Mouse (Mus musculus) myocyte (in vitro differentiated cells): ENCODE results near the gene Flrt2. TPM values are rescaled to one million over a fixed set of nuclear protein-coding genes. Genes with fewer than 3 reads are reported as not detected.

Experiments used
- H3K27me3 ChIP-seq: one replicate; pipeline ENCODE4 v1.6.1; 2011; ENCODE audit not compliant: control insufficient read depth, insufficient read depth, insufficient read length
- H3K36me3 ChIP-seq: one replicate; pipeline ENCODE4 v1.6.1; 2011; ENCODE audit not compliant: control insufficient read depth, insufficient read depth
- H3K4me2 ChIP-seq: one replicate; pipeline ENCODE4 v1.6.1; 2011; ENCODE audit warnings: low read depth, control low read depth
- H3K4me3 ChIP-seq: one replicate; pipeline ENCODE4 v1.5.1; 2011; ENCODE audit warnings: mild to moderate bottlenecking, control low read depth, moderate library complexity
- H3K79me2 ChIP-seq: one replicate; pipeline ENCODE4 v1.6.1; 2011; ENCODE audit not compliant: control insufficient read depth, insufficient read depth
- H3ac ChIP-seq: one replicate; pipeline ENCODE4 v1.6.1; 2011; ENCODE audit not compliant: control insufficient read depth, insufficient read length
- CEBPB ChIP-seq: IDR thresholded peaks from 2 replicates; pipeline ENCODE4 v1.6.1; 2011; ENCODE audit warnings: mild to moderate bottlenecking, moderate library complexity; ENCODE audit not compliant: poor library complexity, insufficient read depth, severe bottlenecking
- E2F4 ChIP-seq: IDR thresholded peaks from one replicate; pipeline ENCODE4 v1.6.1; 2011; ENCODE audit warnings: mild to moderate bottlenecking, control low read depth, moderate library complexity; ENCODE audit not compliant: insufficient read depth
- MAX ChIP-seq: IDR thresholded peaks from one replicate; pipeline ENCODE4 v1.6.1; 2011; ENCODE audit warnings: low read depth, mild to moderate bottlenecking, control low read depth
- MYOD1 ChIP-seq, 3 experiments: IDR thresholded peaks; one replicate each; pipeline ENCODE4 v1.6.1; 2011; ENCODE audit warnings: control low read depth in 2 of 3, low read depth in 2 of 3, mild to moderate bottlenecking in 2 of 3, moderate library complexity in 1 of 3; ENCODE audit not compliant: insufficient read length in 2 of 3, control insufficient read depth in 1 of 3
- MYOG ChIP-seq, 3 experiments: IDR thresholded peaks; one replicate each; pipeline ENCODE4 v1.6.1; 2011; ENCODE audit warnings: control low read depth in 2 of 3, low read depth in 2 of 3, mild to moderate bottlenecking in 2 of 3; ENCODE audit not compliant: insufficient read length in 2 of 3, control insufficient read depth in 1 of 3, insufficient read depth in 1 of 3
- POLR2A ChIP-seq: IDR thresholded peaks from one replicate; pipeline ENCODE4 v1.6.1; 2011; ENCODE audit warnings: low read depth, mild to moderate bottlenecking, control low read depth, moderate library complexity; ENCODE audit not compliant: insufficient read length
- POLR2AphosphoS2 ChIP-seq: IDR thresholded peaks from one replicate; pipeline ENCODE4 v1.6.1; 2011; ENCODE audit warnings: low read depth, control low read depth; ENCODE audit not compliant: insufficient read length
- REST ChIP-seq: IDR thresholded peaks from one replicate; pipeline ENCODE4 v1.6.1; 2011; ENCODE audit warnings: mild to moderate bottlenecking, control low read depth, moderate library complexity; ENCODE audit not compliant: insufficient read depth, insufficient read length
- SRF ChIP-seq: IDR thresholded peaks from one replicate; pipeline ENCODE4 v1.6.1; 2011; ENCODE audit warnings: low read depth; ENCODE audit not compliant: control insufficient read depth, insufficient read length
- TCF12 ChIP-seq: IDR thresholded peaks from one replicate; pipeline ENCODE4 v1.6.1; 2011; ENCODE audit warnings: mild to moderate bottlenecking, control low read depth; ENCODE audit not compliant: poor library complexity, insufficient read depth, severe bottlenecking
- TCF3 ChIP-seq: IDR thresholded peaks from one replicate; pipeline ENCODE4 v1.6.1; 2011; ENCODE audit warnings: low read depth, control low read depth; ENCODE audit not compliant: insufficient read length
- USF1 ChIP-seq: IDR thresholded peaks from one replicate; pipeline ENCODE4 v1.6.1; 2011; ENCODE audit warnings: low read depth, mild to moderate bottlenecking, control low read depth, moderate library complexity
- polyA plus RNA-seq: library from polyadenylated mRNA; unstranded; fragments of >200 nt; fragmentation: generic; extraction: Trizol; gene quantifications from one replicate; pipeline ENCODE4 v1.2.1, GENCODE M21; 2012; ENCODE audit warnings: missing spikeins

The Flrt2 gene
- polyA plus RNA-seq, 1 experiment: 6.9 TPM

GRCm38 (mm10) chr12:95693651-95694471 is 1.8 kb downstream of the Flrt2 start:
- no peaks in the 10 kb centered on the region for H3K27me3 ChIP-seq
- peak overlapping the region; percentile 94 for H3K4me2 ChIP-seq
- TF ChIP-seq CEBPB: no peak
- no peak for TF ChIP-seq TCF3
- no peak for TF ChIP-seq TCF12
- TF ChIP-seq MYOG (IDR thresholded peaks at IDR 0.05; ENCODE audit: control insufficient read depth in 1 of 3, insufficient read depth in 1 of 3, insufficient read length in 2 of 3, low read depth in 2 of 3): no peak
- TF ChIP-seq POLR2A: no peak
- H3K36me3 ChIP-seq: no peaks in the 10 kb centered on the region
- peaks cover 32% of the 10 kb centered on the region for H3K79me2 ChIP-seq
- peak overlapping the region; percentile 13 for H3ac ChIP-seq
- H3K4me3 ChIP-seq: peak overlapping the region; percentile 78

- Histone ChIP-seq H3K27me3 (no peaks in the 10 kb centered on the region), H3K4me3 (peak overlapping the region; percentile 78), H3K4me2 (peak overlapping the region; percentile 94), H3ac (peak overlapping the region; percentile 13), H3K79me2 (peaks cover 39% of the 10 kb centered on the region), H3K36me3 (no peaks in the 10 kb centered on the region)
- TF ChIP-seq E2F4 (no peak), TCF3 (no peak), REST (no peak)
Observed at GRCm38 (mm10) chr12:95694507-95694906, 2.5 kb downstream of the Flrt2 start.

DNA sequence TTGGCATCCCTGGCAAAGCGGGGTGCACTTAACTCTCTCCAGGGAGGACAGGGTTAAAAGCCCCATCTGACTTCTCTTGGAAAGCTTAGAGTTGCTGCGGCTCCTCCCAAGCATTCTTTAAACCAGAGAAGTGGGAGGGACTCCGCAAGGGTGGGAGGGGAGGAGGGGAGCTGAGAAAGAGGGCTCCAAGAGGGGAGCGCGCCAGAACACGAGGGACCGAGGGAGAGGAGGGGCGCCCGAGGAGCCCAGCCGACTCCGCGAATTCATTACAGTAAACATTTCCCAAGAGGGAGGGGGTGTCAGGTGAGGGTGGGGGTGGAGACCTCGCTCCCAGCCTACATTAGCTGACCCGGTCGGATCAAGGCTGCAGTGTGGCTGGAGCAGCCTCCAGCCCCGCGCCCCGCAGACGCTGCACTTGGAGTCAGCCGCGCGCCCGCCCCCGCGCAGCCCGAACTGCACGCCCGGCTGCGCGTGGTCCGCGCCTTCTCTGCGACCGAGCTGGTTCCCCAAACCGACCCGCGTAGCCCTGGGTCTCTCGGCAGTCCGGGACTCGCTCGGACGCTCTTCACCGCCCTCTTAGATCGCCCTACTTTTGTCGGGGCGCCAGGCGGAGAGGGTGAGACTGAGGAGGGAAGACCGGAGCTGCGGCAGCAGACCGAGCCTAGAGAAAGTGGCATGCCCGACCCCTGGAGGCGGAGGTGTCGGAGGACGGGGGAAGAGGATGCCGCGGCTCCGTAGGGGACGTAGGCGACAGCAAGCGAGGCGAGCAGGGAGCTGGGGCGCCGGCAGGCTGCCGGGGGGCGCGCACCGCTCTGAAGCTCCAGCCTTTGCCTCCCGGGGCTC is 3.2 kb downstream of the Flrt2 start:
- Histone ChIP-seq H3K4me3 (peak overlapping the region; percentile 78), H3K36me3 (no peaks in the 10 kb centered on the region), H3ac (peak overlapping the region; percentile 85), H3K79me2 (peaks cover 46% of the 10 kb centered on the region), H3K4me2 (peak overlapping the region; percentile 94), H3K27me3 (no peaks in the 10 kb centered on the region)
- TF ChIP-seq TCF3: no peak
- no peak for TF ChIP-seq CEBPB
- TF ChIP-seq E2F4: no peak
- no peak for TF ChIP-seq TCF12
- peak; percentile 67 for TF ChIP-seq POLR2AphosphoS2
- TF ChIP-seq MYOD1 (IDR thresholded peaks at IDR 0.05; ENCODE audit: control insufficient read depth in 1 of 3, insufficient read length in 2 of 3, low read depth in 2 of 3): peak in 1 of 3 experiments; percentile 24
- peak in 1 of 3 experiments; percentile 43 for TF ChIP-seq MYOG (IDR thresholded peaks at IDR 0.05; ENCODE audit: control insufficient read depth in 1 of 3, insufficient read depth in 1 of 3, insufficient read length in 2 of 3, low read depth in 2 of 3)
- TF ChIP-seq USF1: no peak
- no peak for TF ChIP-seq SRF
- no peak for TF ChIP-seq MAX
- TF ChIP-seq REST: no peak
- peak; percentile 86 for TF ChIP-seq POLR2A

- TF ChIP-seq TCF12: no peak
- TF ChIP-seq REST: no peak
- no peak for TF ChIP-seq E2F4
- no peak for TF ChIP-seq MYOG (IDR thresholded peaks at IDR 0.05; ENCODE audit: control insufficient read depth in 1 of 3, insufficient read depth in 1 of 3, insufficient read length in 2 of 3, low read depth in 2 of 3)
- no peak for TF ChIP-seq CEBPB
- TF ChIP-seq TCF3: no peak
- TF ChIP-seq SRF: no peak
- no peaks in the 10 kb centered on the region for H3K27me3 ChIP-seq
- H3K79me2 ChIP-seq: peaks cover 53% of the 10 kb centered on the region
- peak overlapping the region; percentile 85 for H3ac ChIP-seq
- peak overlapping the region; percentile 95 for H3K4me2 ChIP-seq
- peak overlapping the region; percentile 78 for H3K4me3 ChIP-seq
- no peaks in the 10 kb centered on the region for H3K36me3 ChIP-seq
Observed at GRCm38 (mm10) chr12:95695834-95696521, 4.0 kb downstream of the Flrt2 start.
